Mouse (Mus musculus): Measurements from ENCODE around the gene Zfp423.

DNA sequence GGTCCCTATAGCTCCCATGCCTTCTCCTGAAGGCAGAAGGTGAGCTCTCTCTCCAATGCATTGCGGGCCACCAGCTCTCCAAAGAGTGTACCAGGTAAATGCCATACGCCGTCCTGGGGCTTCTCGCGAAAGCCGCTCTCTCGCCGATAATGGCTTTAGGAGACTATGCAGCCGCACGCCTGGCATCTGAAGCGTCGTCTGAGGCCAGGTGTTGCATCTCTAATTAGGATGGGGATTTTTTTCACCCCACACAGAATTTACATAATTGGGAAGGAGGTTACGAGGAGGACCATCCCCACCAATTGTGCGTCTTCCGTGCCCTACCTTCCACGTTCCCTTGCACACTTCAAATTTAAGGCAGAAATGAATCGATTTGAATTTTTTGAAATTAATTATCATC is 252.2 kb downstream of the Zfp423 start:
- no peak for TF ChIP-seq POLR2A (IDR thresholded peaks at IDR 0.05; ENCODE audit: low read depth, low read length)
- no peak for TF ChIP-seq CTCF (IDR thresholded peaks at IDR 0.05; ENCODE audit: borderline replicate concordance, insufficient read depth, low read length)
